Mouse (Mus musculus): ENCODE results near the gene Eif1b.
A peak's percentile ranks its signal among the peaks of the same experiment; 100 is the strongest.
"Not testable (repeated sequence)": the region's sequence is repeated elsewhere in the genome, so short reads cannot be mapped to it uniquely, and the experiment has no call there.

The Eif1b gene

GRCm38 (mm10) chr9:120528815-120529510 lies 36.9 kb downstream of the Eif1b start:
- Histone ChIP-seq H3K4me3 (replicated peaks; ENCODE audit: low read length) (no peak overlapping the region), H3K27me3 (ENCODE audit: insufficient read depth, low read length) (no peaks in the 10 kb centered on the region), H3K36me3 (ENCODE audit: insufficient read depth, low read length) (no peaks in the 10 kb centered on the region), H3K4me1 (replicated peaks; ENCODE audit: low read depth, low read length) (peaks cover 40% of the 10 kb centered on the region), H3K9me3 (ENCODE audit: low read length) (peaks cover 2% of the 10 kb centered on the region)
- TF ChIP-seq POU5F1 (IDR thresholded peaks at IDR 0.05; ENCODE audit: borderline replicate concordance, low read length) (no peak), NANOG (IDR thresholded peaks at IDR 0.05; ENCODE audit: borderline replicate concordance, low read length) (no peak), CTCF (conservative IDR thresholded peaks at IDR 0.05; ENCODE audit: low read length) (no peak)

GRCm38 (mm10) chr9:120530471-120530870 lies 38.4 kb downstream of the Eif1b start:
- no peak for TF ChIP-seq CTCF (conservative IDR thresholded peaks at IDR 0.05; ENCODE audit: low read length)
- TF ChIP-seq NANOG (IDR thresholded peaks at IDR 0.05; ENCODE audit: borderline replicate concordance, low read length) = no peak
- no peak for TF ChIP-seq POU5F1 (IDR thresholded peaks at IDR 0.05; ENCODE audit: borderline replicate concordance, low read length)
- no peaks in the 10 kb centered on the region for H3K27me3 ChIP-seq (ENCODE audit: insufficient read depth, low read length)
- no peaks in the 10 kb centered on the region for H3K36me3 ChIP-seq (ENCODE audit: insufficient read depth, low read length)
- H3K9me3 ChIP-seq (ENCODE audit: low read length) = peaks cover 6% of the 10 kb centered on the region
- no peak overlapping the region for H3K4me3 ChIP-seq (replicated peaks; ENCODE audit: low read length)
- H3K4me1 ChIP-seq (replicated peaks; ENCODE audit: low read depth, low read length) = peaks cover 46% of the 10 kb centered on the region

DNA sequence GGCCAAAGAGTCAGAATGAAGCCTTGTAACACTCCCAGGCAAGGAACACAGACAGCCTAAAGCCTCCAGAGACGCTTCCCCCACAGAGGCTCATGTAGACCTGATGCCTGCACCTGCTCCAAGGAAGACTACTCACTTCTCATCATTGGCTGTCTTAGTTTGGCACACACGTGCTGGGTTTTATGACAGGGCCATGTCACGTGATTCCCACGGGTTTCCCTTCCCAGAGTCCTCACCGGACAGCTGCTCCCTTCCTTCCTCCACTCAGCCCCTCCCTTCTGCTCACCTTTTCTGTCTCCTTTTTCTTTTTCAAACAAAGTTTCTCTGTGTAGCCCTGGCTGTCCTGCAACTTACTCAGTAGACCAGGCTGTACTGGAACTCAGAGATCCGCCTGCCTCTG lies 40.0 kb downstream of the Eif1b start:
- H3K27me3 ChIP-seq (ENCODE audit: insufficient read depth, low read length) = peaks cover 3% of the 10 kb centered on the region; the same call in 1 of the 2 replicates
- H3K4me1 ChIP-seq (replicated peaks; ENCODE audit: low read depth, low read length) = peaks cover 48% of the 10 kb centered on the region
- no peak for TF ChIP-seq CTCF (conservative IDR thresholded peaks at IDR 0.05; ENCODE audit: low read length)
- no peak for TF ChIP-seq POU5F1 (IDR thresholded peaks at IDR 0.05; ENCODE audit: borderline replicate concordance, low read length)
- no peak for TF ChIP-seq NANOG (IDR thresholded peaks at IDR 0.05; ENCODE audit: borderline replicate concordance, low read length)
- peaks cover 6% of the 10 kb centered on the region for H3K9me3 ChIP-seq (ENCODE audit: low read length)
- no peaks in the 10 kb centered on the region for H3K36me3 ChIP-seq (ENCODE audit: insufficient read depth, low read length)
- 0 out of 2 replicates have a peak overlapping the region, but pooled peaks have one; percentile 13 for H3K4me3 ChIP-seq (replicated peaks; ENCODE audit: low read length)

- H3K27me3 ChIP-seq (ENCODE audit: insufficient read depth, low read length) = peaks cover 6% of the 10 kb centered on the region; the same call in 1 of the 2 replicates
- H3K4me1 ChIP-seq (replicated peaks; ENCODE audit: low read depth, low read length) = peaks cover 45% of the 10 kb centered on the region
- TF ChIP-seq CTCF (conservative IDR thresholded peaks at IDR 0.05; ENCODE audit: low read length) = no peak
- no peak for TF ChIP-seq POU5F1 (IDR thresholded peaks at IDR 0.05; ENCODE audit: borderline replicate concordance, low read length)
- TF ChIP-seq NANOG (IDR thresholded peaks at IDR 0.05; ENCODE audit: borderline replicate concordance, low read length) = no peak
- H3K4me3 ChIP-seq (replicated peaks; ENCODE audit: low read length) = 0 out of 2 replicates have a peak overlapping the region, but pooled peaks have one; percentile 3
- no peaks in the 10 kb centered on the region for H3K36me3 ChIP-seq (ENCODE audit: insufficient read depth, low read length)
- peaks cover 6% of the 10 kb centered on the region for H3K9me3 ChIP-seq (ENCODE audit: low read length)
Measured at GRCm38 (mm10) chr9:120532691-120533090, 40.7 kb downstream of the Eif1b start.

DNA sequence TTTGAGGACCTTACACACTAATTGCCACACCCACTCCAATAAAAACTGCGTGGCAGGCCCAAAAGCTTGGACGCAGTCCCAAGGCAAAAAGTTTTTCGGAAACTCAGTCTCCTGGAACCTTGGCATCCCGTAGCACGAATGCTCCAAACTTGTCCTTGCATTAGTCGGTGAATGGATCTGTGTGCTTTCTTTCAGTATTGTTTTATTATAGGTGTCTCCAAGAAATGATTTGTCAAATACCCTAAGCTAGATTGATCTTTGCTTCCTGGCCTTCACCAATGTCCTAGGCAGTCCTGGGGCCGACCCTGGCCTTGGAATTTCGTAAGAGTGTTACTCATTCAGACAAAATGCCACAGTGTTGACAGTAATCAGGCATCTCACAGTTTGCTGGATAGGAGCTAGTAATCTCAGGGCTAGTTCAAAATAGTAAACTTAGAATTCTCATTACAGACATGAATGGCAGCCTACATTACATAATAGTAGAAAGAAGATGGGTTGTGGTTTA lies 41.5 kb downstream of the Eif1b start:
- H3K9me3 ChIP-seq (ENCODE audit: low read length); H3K4me3 ChIP-seq (replicated peaks; ENCODE audit: low read length); H3K27me3 ChIP-seq (ENCODE audit: insufficient read depth, low read length); H3K36me3 ChIP-seq (ENCODE audit: insufficient read depth, low read length): not testable (repeated sequence)
- H3K4me1 ChIP-seq (replicated peaks; ENCODE audit: low read depth, low read length) = peaks cover 53% of the 10 kb centered on the region

DNA sequence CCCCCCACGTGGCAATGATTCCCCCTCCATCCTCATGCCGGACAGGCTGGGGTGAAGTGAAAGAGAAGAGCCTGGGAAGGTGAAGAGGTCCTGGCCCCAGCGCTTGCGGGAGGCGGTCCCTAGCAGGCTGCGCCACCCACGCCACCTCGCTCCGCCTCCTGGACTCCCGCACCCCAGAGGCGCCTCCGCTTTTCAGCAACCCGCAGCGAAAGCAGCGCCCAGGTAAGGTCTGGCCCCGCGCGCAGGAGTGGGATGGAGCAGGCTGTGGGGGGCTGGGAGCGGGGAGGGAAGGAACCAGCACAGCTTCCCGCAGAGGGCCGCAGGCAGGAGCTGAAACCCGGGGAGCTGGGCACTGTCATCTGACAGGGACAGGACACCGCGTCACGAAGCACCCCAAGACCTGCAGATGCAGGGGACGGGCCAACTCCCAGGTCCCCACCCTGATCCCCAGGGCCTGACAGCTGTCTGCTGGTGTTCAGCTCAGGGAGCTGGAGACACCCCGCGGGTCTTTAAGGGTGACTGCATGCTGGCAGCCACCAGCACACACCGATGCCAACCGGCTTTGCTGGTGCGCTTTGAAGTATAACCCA lies 47.7 kb downstream of the Eif1b start, which contains the start of gene Entpd3:
TSS of gene Entpd3 (plus strand) at position 157 of the 590 bp plus-strand sequence.
- H3K36me3 ChIP-seq (ENCODE audit: insufficient read depth, low read length) = no peaks in the 10 kb centered on the region
- H3K4me3 ChIP-seq (replicated peaks; ENCODE audit: low read length) = peak within 1 kb of the TSS; percentile 74
- peaks cover 45% of the 10 kb centered on the region for H3K4me1 ChIP-seq (replicated peaks; ENCODE audit: low read depth, low read length)
- no peak for TF ChIP-seq POU5F1 (IDR thresholded peaks at IDR 0.05; ENCODE audit: borderline replicate concordance, low read length)
- TF ChIP-seq NANOG (IDR thresholded peaks at IDR 0.05; ENCODE audit: borderline replicate concordance, low read length) = no peak
- H3K27me3 ChIP-seq (ENCODE audit: insufficient read depth, low read length) = peaks cover 35% of the 10 kb centered on the region
- H3K9me3 ChIP-seq (ENCODE audit: low read length) = no peaks in the 10 kb centered on the region

DNA sequence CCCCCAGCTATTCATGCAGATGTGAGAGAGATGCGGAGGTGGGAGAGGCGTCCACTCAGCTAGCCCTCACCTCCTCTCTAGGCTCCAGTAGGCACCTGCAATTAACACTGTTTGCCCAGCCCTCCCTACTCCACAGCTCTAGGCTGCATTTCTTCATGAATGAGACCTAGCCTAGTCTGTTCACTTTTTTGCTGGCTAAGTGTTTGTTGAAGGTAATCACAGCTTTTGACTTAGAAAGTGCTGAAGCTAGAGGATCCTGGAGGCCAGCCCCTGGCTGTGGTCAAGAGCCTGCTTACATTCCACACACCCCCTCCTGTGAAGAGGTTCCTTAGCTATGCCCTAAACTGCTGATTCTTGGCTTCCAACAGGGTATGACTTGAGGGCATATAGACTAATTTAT lies 49.4 kb downstream of the Eif1b start:
- peaks cover 33% of the 10 kb centered on the region for H3K4me1 ChIP-seq (replicated peaks; ENCODE audit: low read depth, low read length)
- peaks cover 37% of the 10 kb centered on the region for H3K27me3 ChIP-seq (ENCODE audit: insufficient read depth, low read length)
- TF ChIP-seq CTCF (conservative IDR thresholded peaks at IDR 0.05; ENCODE audit: low read length) (no peak), NANOG (IDR thresholded peaks at IDR 0.05; ENCODE audit: borderline replicate concordance, low read length) (no peak), POU5F1 (IDR thresholded peaks at IDR 0.05; ENCODE audit: borderline replicate concordance, low read length) (no peak)
- no peaks in the 10 kb centered on the region for H3K36me3 ChIP-seq (ENCODE audit: insufficient read depth, low read length)
- H3K9me3 ChIP-seq (ENCODE audit: low read length) = no peaks in the 10 kb centered on the region
- no peak overlapping the region for H3K4me3 ChIP-seq (replicated peaks; ENCODE audit: low read length)

GRCm38 (mm10) chr9:120542241-120542640 lies 50.2 kb downstream of the Eif1b start:
- Histone ChIP-seq H3K27me3 (ENCODE audit: insufficient read depth, low read length) (peaks cover 34% of the 10 kb centered on the region), H3K4me1 (replicated peaks; ENCODE audit: low read depth, low read length) (peaks cover 37% of the 10 kb centered on the region), H3K36me3 (ENCODE audit: insufficient read depth, low read length) (no peaks in the 10 kb centered on the region), H3K9me3 (ENCODE audit: low read length) (no peaks in the 10 kb centered on the region), H3K4me3 (replicated peaks; ENCODE audit: low read length) (no peak overlapping the region)
- TF ChIP-seq CTCF (conservative IDR thresholded peaks at IDR 0.05; ENCODE audit: low read length) (no peak), POU5F1 (IDR thresholded peaks at IDR 0.05; ENCODE audit: borderline replicate concordance, low read length) (no peak), NANOG (IDR thresholded peaks at IDR 0.05; ENCODE audit: borderline replicate concordance, low read length) (no peak)
